Mouse (Mus musculus) hindbrain, embryonic 10.5 days (tissue): ENCODE data around the gene Plk3. TPM values are rescaled to one million over a fixed set of nuclear protein-coding genes. Genes with fewer than 3 reads are reported as not detected.
A peak's percentile ranks its signal among the peaks of the same experiment; 100 is the strongest.

ENCODE experiments used
- DNase-seq: peaks from one replicate; pipeline ENCODE4 v3.0.0-alpha.2; 2017; ENCODE audit warnings: low spot score
- H3K27ac ChIP-seq: fragments of 300-500 bp; sonication (generic); 2 replicates; pipeline ENCODE4 v1.5.1; 2016; ENCODE audit warnings: mild to moderate bottlenecking, moderate library complexity
- H3K27me3 ChIP-seq: fragments of 300-500 bp; sonication (generic); 2 replicates; pipeline ENCODE4 v1.6.1; 2016; ENCODE audit warnings: mild to moderate bottlenecking; ENCODE audit not compliant: poor library complexity, insufficient read depth, severe bottlenecking
- H3K36me3 ChIP-seq: fragments of 300-500 bp; sonication (generic); 2 replicates; pipeline ENCODE4 v1.6.1; 2016; ENCODE audit warnings: mild to moderate bottlenecking, moderate library complexity
- H3K4me1 ChIP-seq: fragments of 300-500 bp; sonication (generic); replicated peaks from 2 replicates; pipeline ENCODE4 v1.6.1; 2016; ENCODE audit warnings: mild to moderate bottlenecking
- H3K4me3 ChIP-seq: fragments of 300-500 bp; sonication (generic); 2 replicates; pipeline ENCODE4 v1.5.1; 2016; ENCODE audit warnings: mild to moderate bottlenecking, moderate library complexity
- H3K9me3 ChIP-seq: fragments of 300-500 bp; sonication (generic); 2 replicates; pipeline ENCODE4 v1.6.1; 2016; ENCODE audit warnings: mild to moderate bottlenecking, moderate library complexity
- WGBS: fragments of 180-500 bp; shearing (Covaris S2); methylation state at CpG from one replicate; pipeline ENCODE4 v1.1.7; 2016; 5-methylcytosine and 5-hydroxymethylcytosine counted together
- polyA plus RNA-seq: library from polyadenylated mRNA; unstranded; fragments of >200 nt; fragmentation: Nextera tagmentation; extraction: Ambion mirVana; gene quantifications from 2 replicates; pipeline ENCODE4 v1.2.1, GENCODE M21; 2016

Gene Plk3
- polyA plus RNA-seq, 1 experiment from 2014 or later: 58.6 TPM

DNA sequence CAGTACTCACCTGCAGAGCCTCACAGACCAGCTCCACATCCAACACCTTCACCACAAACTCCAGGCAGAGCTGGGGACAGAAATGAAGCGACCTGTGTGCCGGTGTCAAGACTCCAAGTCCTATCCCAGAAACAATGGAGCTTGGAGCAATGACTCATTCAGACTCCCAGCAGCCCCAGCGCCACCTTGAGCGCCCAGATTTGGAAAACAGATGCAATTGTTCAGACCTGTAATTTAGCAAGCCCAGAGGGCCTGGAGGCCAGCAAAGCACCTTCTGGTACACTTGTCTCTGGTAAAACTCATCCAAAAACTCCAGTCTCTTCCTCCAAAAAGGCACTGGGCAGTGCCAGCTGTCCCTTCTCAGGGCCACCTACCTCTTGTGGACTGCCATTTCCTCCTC is 11.6 kb downstream of the Plk3 start:
- Histone ChIP-seq H3K9me3 (no peaks in the 10 kb centered on the region), H3K4me3 (no peak overlapping the region), H3K4me1 (peaks cover 51% of the 10 kb centered on the region), H3K27ac (peak overlapping the region; percentile 18; the same call in 1 of the 2 replicates), H3K27me3 (no peaks in the 10 kb centered on the region), H3K36me3 (peaks cover 8% of the 10 kb centered on the region; the same call in 1 of the 2 replicates)
- no peak for DNase-seq
- 83% methylated on average over 4 of the region's 4 CpGs for WGBS

DNA sequence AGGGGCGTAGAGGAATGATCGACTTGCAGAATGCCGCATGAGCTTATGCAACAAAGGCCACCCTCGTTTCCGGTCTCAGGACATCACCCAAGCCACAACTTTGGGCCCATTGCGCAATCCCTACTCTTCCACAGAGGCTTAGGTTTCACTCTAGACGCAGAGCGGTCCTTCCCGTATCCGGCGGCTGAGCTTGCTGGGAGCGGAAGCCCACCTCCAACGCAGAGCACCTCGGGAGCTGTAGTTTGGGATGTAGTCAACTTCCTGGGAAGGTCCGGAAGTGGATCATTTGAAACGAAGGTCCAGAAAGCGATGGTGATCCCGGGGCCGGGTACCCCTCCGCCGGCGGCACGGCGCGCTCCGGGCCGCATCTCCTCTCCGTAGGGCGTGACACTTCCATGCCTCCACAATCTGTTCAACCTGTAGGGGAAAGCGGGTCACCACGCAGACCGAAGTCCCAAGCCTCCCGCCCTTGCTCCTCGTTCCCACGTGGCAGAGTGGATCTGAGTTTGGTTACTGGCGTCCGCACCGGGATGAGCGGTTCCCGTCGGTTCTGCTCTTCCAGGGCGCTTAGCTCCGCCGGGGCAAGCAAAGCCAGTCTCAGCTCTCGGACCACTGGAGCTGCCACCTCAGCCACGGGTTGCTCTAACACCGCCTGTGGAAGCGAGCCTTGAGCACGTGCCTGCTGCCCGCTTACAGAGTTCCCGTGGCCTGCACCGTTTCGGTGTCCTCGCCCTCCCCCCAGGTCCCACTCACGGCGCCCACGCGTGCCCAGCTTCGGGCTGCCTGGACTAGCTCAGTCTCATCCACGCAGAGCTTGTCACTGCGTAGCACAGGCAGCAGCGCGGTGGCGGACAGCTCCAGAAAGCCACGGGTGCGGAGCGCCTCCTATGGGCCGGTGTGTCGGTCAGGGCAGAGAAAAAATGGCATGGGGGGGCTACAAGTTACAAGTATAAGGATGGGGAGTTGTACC is 13.0 kb downstream of the Plk3 start:
- H3K27me3 ChIP-seq: no peaks in the 10 kb centered on the region
- WGBS: under 1% methylated on average over 69 of the region's 69 CpGs
- no peaks in the 10 kb centered on the region for H3K36me3 ChIP-seq
- DNase-seq: peak; percentile 95
- H3K27ac ChIP-seq: peak overlapping the region; percentile 95
- peak overlapping the region; percentile 80 for H3K4me3 ChIP-seq
- no peaks in the 10 kb centered on the region for H3K9me3 ChIP-seq
- peaks cover 36% of the 10 kb centered on the region for H3K4me1 ChIP-seq

DNA sequence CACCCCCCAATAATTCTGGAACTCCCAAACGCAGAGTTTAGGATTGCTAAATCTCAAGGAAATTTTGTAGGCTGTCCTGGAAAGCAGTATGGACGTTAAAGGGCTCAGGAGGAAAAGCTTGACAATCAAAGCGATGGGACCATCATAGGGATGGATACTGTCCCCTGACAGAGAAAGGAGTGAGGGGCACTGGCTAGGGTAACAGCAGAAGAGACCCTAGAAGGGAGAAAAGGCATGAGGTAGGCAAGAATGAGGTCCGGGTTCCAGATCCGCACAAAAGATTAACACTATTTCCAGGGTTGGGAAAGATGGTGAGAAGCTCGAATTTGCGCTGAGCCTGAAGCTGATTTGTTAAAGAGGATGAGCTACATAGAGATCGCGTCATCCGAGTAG is 13.7 kb downstream of the Plk3 start:
- WGBS: 8% methylated on average over 10 of the region's 10 CpGs
- no peak for DNase-seq
- Histone ChIP-seq H3K27me3 (no peaks in the 10 kb centered on the region), H3K4me1 (peaks cover 29% of the 10 kb centered on the region), H3K9me3 (no peaks in the 10 kb centered on the region), H3K36me3 (peaks cover under 1% of the 10 kb centered on the region), H3K27ac (peak overlapping the region; percentile 95), H3K4me3 (peak overlapping the region; percentile 80)

DNA sequence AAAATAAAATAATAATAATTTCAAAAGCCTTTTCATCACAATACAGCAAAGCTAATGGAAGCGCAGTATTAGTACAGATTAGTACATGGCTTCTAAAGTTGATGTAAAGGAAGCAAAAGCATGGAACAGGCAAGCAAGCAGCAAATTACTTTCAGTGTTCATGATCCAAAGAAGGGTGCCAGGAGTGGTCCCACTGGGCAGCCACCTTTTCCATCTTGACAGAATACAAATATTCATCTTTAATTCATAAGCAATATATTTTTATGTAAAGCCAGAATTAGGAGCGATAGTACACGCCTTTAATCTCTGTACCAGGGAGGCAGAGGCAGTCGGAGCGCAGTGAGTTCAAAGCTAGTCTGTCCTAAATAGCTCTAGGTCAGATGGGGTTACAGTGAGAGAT is 14.1 kb downstream of the Plk3 start:
- WGBS: 82% methylated on average over 5 of the region's 5 CpGs

DNA sequence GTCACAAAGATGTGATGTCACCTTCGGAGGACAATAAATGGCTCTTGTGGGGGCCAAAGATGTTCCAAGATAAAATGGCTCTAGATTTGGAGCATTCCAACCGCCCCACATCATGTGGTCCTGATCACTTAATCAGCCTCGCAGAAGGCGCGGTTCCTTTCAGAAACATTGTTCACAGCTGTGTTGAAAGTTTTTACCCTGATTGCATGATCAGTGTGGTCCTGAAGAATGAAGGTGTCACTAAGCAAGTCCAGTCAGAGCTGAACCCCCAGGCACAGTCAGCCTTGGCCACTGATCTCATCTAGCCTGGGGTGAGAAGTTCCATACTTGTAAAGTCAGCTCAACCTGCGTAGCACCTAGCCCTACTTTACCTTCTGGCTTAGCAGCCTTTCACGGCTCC is 15.8 kb downstream of the Plk3 start:
- WGBS: 94% methylated on average over 7 of the region's 7 CpGs
- H3K27ac ChIP-seq: no peak overlapping the region
- H3K36me3 ChIP-seq: peaks cover 22% of the 10 kb centered on the region
- no peaks in the 10 kb centered on the region for H3K27me3 ChIP-seq
- peaks cover 16% of the 10 kb centered on the region for H3K4me1 ChIP-seq
- H3K9me3 ChIP-seq: no peaks in the 10 kb centered on the region
- H3K4me3 ChIP-seq: no peak overlapping the region
- no peak for DNase-seq

More for the DNA sequence above, 14.1 kb downstream of the Plk3 start:
- no peaks in the 10 kb centered on the region for H3K27me3 ChIP-seq
- H3K4me1 ChIP-seq: peaks cover 25% of the 10 kb centered on the region
- no peaks in the 10 kb centered on the region for H3K9me3 ChIP-seq
- H3K27ac ChIP-seq: peak overlapping the region; percentile 95
- peak overlapping the region; percentile 80 for H3K4me3 ChIP-seq
- DNase-seq: no peak
- peaks cover 5% of the 10 kb centered on the region for H3K36me3 ChIP-seq

DNA sequence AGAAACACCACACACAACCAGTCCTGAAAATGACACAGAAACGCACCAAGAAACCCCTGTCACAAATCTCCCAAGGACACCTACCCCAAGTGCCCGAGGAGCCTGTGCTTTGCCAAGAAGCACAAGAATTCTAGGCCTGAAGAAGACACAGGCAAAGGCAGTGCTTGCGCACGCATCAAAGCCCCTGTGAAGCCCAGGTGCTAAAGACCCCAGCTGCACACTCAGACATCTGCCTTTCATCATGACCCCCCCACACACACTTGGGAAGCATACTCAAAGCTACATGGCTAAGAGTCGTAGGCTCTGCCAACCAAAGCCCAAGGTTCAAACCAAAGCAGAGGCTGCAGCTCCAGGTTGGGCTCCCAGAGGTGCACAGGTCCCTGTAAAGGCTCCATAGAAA is 18.2 kb downstream of the Plk3 start:
- Histone ChIP-seq H3K9me3 (no peaks in the 10 kb centered on the region), H3K27me3 (no peaks in the 10 kb centered on the region), H3K4me1 (peaks cover 7% of the 10 kb centered on the region), H3K4me3 (no peak overlapping the region), H3K27ac (no peak overlapping the region), H3K36me3 (peaks cover 40% of the 10 kb centered on the region)
- 90% methylated on average over 5 of the region's 5 CpGs for WGBS
- no peak for DNase-seq

DNA sequence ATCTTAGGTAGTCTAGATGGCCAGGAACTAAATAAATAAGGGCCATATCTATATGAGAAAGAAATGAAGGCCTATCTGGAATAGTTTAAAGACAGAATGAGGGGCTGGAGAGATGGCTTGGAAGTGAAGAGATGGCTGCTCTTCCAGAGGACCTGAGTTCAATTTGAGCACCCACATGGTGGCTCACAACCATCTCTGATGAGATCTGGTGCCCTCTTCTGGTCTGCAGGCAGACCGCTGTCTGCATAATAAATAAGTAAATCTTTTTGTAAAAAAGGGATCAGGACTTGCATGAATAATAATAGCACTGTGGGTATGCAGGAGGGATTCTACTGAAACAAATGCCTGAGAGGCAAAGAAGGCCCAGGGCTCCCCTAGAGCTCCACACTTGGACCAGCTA is 20.5 kb downstream of the Plk3 start:
- H3K4me1 ChIP-seq: no peaks in the 10 kb centered on the region
- H3K27me3 ChIP-seq: no peaks in the 10 kb centered on the region
- DNase-seq: no peak
- H3K9me3 ChIP-seq: no peaks in the 10 kb centered on the region
- H3K27ac ChIP-seq: no peak overlapping the region
- peaks cover 63% of the 10 kb centered on the region for H3K36me3 ChIP-seq
- no peak overlapping the region for H3K4me3 ChIP-seq
- 83% methylated on average over 1 of the region's 1 CpGs for WGBS

DNA sequence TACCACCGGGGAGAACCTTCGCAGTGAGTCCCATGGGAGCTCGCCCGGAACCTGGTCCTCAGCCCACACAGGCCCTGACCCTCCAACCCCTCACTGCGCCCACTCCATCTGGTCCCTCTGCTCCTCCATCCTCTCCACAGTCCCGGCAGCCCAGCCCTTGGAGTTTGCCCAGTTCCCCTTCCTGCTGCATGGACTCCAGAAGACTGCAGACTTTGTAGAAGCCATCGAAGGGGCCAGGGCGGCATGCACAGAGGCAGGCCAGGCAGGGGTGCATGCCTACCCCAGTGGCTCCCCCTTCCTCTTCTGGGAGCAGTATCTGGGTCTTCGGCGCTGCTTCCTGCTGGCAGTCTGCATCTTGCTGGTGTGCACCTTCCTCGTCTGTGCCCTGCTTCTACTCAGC is 22.8 kb downstream of the Plk3 start:
- Histone ChIP-seq H3K9me3 (no peaks in the 10 kb centered on the region), H3K27me3 (no peaks in the 10 kb centered on the region), H3K4me1 (0 out of 2 replicates have a peak, but pooled peaks cover under 1% of the 10 kb centered on the region), H3K36me3 (peaks cover 75% of the 10 kb centered on the region), H3K4me3 (no peak overlapping the region), H3K27ac (no peak overlapping the region)
- WGBS: 89% methylated on average over 11 of the region's 11 CpGs
- no peak for DNase-seq

DNA sequence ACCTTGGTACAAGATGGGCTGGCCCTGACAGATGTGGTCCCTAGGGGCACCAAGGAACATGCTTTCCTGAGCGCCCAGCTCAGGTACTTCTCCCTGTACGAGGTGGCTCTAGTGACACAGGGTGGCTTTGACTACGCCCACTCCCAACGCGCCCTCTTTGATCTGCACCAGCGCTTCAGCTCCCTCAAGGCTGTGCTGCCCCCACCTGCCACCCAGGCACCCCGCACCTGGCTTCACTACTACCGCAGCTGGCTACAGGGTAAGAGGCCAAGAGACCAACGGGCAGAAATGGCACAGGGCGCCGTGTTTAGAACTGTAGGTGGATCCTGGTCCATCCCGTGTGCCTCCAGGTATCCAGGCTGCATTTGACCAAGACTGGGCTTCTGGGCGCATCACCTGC is 23.5 kb downstream of the Plk3 start:
- no peaks in the 10 kb centered on the region for H3K9me3 ChIP-seq
- H3K4me3 ChIP-seq: no peak overlapping the region
- DNase-seq: no peak
- H3K4me1 ChIP-seq: peaks cover 7% of the 10 kb centered on the region
- peaks cover 83% of the 10 kb centered on the region for H3K36me3 ChIP-seq
- 92% methylated on average over 13 of the region's 13 CpGs for WGBS
- no peak overlapping the region for H3K27ac ChIP-seq
- H3K27me3 ChIP-seq: no peaks in the 10 kb centered on the region

DNA sequence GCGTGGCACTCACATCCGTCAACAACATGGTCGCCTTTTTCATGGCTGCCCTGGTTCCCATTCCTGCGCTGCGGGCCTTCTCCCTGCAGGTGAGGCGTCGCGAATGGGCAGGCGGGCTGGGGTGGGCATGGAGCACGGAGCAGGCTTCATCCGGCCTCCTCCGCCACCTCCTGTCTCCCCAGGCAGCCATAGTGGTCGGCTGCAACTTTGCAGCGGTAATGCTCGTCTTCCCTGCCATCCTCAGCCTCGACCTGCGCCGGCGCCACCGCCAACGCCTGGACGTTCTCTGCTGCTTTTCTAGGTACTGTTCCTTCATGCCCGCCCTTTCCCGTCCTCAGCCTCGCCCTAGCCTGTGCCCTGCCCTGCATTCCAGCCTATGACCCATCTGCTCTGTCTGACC is 24.4 kb downstream of the Plk3 start:
- no peak overlapping the region for H3K4me3 ChIP-seq
- no peak for DNase-seq
- no peaks in the 10 kb centered on the region for H3K27me3 ChIP-seq
- no peak overlapping the region for H3K27ac ChIP-seq
- 94% methylated on average over 25 of the region's 25 CpGs for WGBS
- peaks cover 7% of the 10 kb centered on the region for H3K4me1 ChIP-seq
- peaks cover 79% of the 10 kb centered on the region for H3K36me3 ChIP-seq
- H3K9me3 ChIP-seq: no peaks in the 10 kb centered on the region

DNA sequence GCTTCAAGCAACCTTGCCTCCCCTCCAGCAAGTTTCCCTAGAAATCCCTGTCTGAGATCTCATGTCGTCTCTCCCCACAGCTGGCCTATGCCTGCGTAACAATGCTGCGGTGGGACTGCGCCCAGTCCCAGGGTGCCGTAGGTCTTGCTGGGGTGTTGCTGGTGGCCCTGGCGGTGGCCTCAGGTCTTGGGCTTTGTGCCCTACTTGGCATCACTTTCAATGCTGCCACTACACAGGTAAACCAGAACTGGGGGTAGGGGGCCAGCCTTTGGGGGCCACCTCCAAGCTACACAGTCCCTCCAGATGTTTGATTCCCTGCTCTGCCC is 25.3 kb downstream of the Plk3 start:
- Histone ChIP-seq H3K27me3 (no peaks in the 10 kb centered on the region; the same call in 1 of the 2 replicates), H3K27ac (no peak overlapping the region), H3K4me3 (no peak overlapping the region), H3K4me1 (peaks cover 7% of the 10 kb centered on the region), H3K9me3 (no peaks in the 10 kb centered on the region), H3K36me3 (peaks cover 73% of the 10 kb centered on the region)
- WGBS: 94% methylated on average over 6 of the region's 6 CpGs
- no peak for DNase-seq

DNA sequence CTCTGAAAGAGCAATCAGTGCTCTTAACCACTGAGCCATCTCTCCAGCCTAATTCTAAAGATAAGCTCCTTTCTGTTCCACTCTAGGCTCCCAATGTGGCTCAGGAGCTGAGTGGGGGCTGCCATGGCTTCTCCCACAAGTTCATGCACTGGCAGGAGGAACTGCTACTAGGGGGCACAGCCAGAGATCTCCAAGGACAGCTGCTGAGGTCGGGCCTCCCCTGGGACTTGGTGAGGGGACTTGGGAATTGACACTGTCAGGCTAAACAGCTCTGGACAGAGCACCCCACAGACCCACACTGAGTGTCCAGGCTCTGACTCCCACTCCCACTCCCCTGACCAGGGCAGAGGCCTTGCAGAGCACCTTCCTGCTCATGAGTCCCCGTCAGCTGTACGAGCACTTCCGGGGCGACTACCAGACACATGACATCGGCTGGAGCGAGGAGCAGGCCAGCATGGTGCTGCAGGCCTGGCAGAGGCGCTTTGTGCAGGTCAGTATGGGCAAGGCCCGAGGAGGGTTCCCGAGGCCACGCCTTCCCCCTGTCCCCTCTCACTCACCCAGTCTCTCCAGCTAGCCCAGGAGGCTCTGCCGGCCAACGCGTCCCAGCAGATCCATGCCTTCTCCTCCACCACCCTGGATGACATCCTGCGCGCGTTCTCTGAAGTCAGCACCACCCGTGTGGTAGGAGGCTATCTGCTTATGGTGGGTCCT is 25.8 kb downstream of the Plk3 start:
- H3K36me3 ChIP-seq: peaks cover 68% of the 10 kb centered on the region
- no peak for DNase-seq
- H3K27ac ChIP-seq: no peak overlapping the region
- H3K9me3 ChIP-seq: no peaks in the 10 kb centered on the region
- no peaks in the 10 kb centered on the region; the same call in 1 of the 2 replicates for H3K27me3 ChIP-seq
- H3K4me1 ChIP-seq: peaks cover 7% of the 10 kb centered on the region
- H3K4me3 ChIP-seq: no peak overlapping the region
- WGBS: 89% methylated on average over 18 of the region's 18 CpGs

DNA sequence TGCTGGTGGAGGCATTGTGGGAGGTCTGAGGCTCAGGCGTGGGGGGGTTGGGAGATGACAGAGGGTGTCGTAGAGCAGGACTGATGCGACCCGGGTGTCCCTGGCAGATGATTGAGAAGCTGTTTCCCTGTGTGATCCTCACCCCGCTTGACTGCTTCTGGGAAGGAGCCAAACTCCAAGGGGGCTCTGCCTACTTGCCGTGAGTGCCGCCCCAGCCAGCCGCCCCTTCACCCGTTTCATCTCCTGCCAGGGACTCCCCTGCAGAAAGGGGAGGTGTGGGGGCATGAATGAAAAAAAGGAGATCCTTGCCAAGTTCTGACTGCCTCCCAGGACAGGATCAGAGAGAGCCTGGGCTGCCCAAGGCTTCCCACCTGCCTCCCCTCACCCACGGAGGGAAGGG is 28.6 kb downstream of the Plk3 start:
- no peak for DNase-seq
- Histone ChIP-seq H3K27me3 (no peaks in the 10 kb centered on the region; the same call in 1 of the 2 replicates), H3K4me1 (peaks cover 10% of the 10 kb centered on the region), H3K4me3 (no peak overlapping the region), H3K27ac (no peak overlapping the region), H3K36me3 (peaks cover 59% of the 10 kb centered on the region), H3K9me3 (no peaks in the 10 kb centered on the region)
- WGBS: 64% methylated on average over 10 of the region's 10 CpGs
